Mouse (Mus musculus): Measurements from ENCODE around the gene Brca2. TPM values are rescaled to one million over a fixed set of nuclear protein-coding genes. Genes with fewer than 3 reads are reported as not detected.
"Not testable (repeated sequence)": the region's sequence is repeated elsewhere in the genome, so short reads cannot be mapped to it uniquely, and the experiment has no call there.

Gene Brca2
- polyA plus RNA-seq (2012), result 1.4 and 1.5 TPM in 2 replicates

GRCm38 (mm10) chr5:150521937-150522866, at the start of gene Brca2:
Brca2 (plus strand) TSS chr5:150522630.
- H3K27me3 ChIP-seq (ENCODE audit: control insufficient read depth), result peaks cover 4% of the 10 kb centered on the region
- H3K4me3 ChIP-seq (replicated peaks), result peak within 1 kb of the TSS; percentile 88
- TF ChIP-seq GATA1 (IDR thresholded peaks at IDR 0.05; ENCODE audit: low read length), result no peak
- no peak for TF ChIP-seq TAL1 (IDR thresholded peaks at IDR 0.05; ENCODE audit: low read length)
- H3K4me1 ChIP-seq (ENCODE audit: control insufficient read depth), result peaks cover 44% of the 10 kb centered on the region
- H3K9me3 ChIP-seq (ENCODE audit: control insufficient read depth, low read length), result peaks cover 8% of the 10 kb centered on the region
- H3K36me3 ChIP-seq (ENCODE audit: control insufficient read depth), result peaks cover 31% of the 10 kb centered on the region

GRCm38 (mm10) chr5:150477364-150477763, 45.1 kb upstream of the Brca2 start:
- no peaks in the 10 kb centered on the region for H3K9me3 ChIP-seq (ENCODE audit: control insufficient read depth, low read length)
- H3K4me1 ChIP-seq (ENCODE audit: control insufficient read depth), result no peaks in the 10 kb centered on the region
- no peaks in the 10 kb centered on the region for H3K27me3 ChIP-seq (ENCODE audit: control insufficient read depth)
- H3K4me3 ChIP-seq (replicated peaks), result no peak overlapping the region
- TF ChIP-seq GATA1 (IDR thresholded peaks at IDR 0.05; ENCODE audit: low read length) (no peak), TAL1 (IDR thresholded peaks at IDR 0.05; ENCODE audit: low read length) (no peak)
- no peaks in the 10 kb centered on the region for H3K36me3 ChIP-seq (ENCODE audit: control insufficient read depth)

GRCm38 (mm10) chr5:150478612-150479011, 43.8 kb upstream of the Brca2 start:
- no peaks in the 10 kb centered on the region for H3K9me3 ChIP-seq (ENCODE audit: control insufficient read depth, low read length)
- no peaks in the 10 kb centered on the region for H3K27me3 ChIP-seq (ENCODE audit: control insufficient read depth)
- no peaks in the 10 kb centered on the region for H3K36me3 ChIP-seq (ENCODE audit: control insufficient read depth)
- H3K4me3 ChIP-seq (replicated peaks), result no peak overlapping the region
- no peaks in the 10 kb centered on the region for H3K4me1 ChIP-seq (ENCODE audit: control insufficient read depth)
- no peak for TF ChIP-seq TAL1 (IDR thresholded peaks at IDR 0.05; ENCODE audit: low read length)
- TF ChIP-seq GATA1 (IDR thresholded peaks at IDR 0.05; ENCODE audit: low read length), result no peak

- Histone ChIP-seq H3K27me3 (ENCODE audit: control insufficient read depth) (no peaks in the 10 kb centered on the region), H3K4me1 (ENCODE audit: control insufficient read depth) (no peaks in the 10 kb centered on the region), H3K4me3 (replicated peaks) (no peak overlapping the region), H3K36me3 (ENCODE audit: control insufficient read depth) (no peaks in the 10 kb centered on the region), H3K9me3 (ENCODE audit: control insufficient read depth, low read length) (no peaks in the 10 kb centered on the region)
- TF ChIP-seq TAL1 (IDR thresholded peaks at IDR 0.05; ENCODE audit: low read length) (no peak), GATA1 (IDR thresholded peaks at IDR 0.05; ENCODE audit: low read length) (no peak)
Observed at GRCm38 (mm10) chr5:150485198-150485597, 37.2 kb upstream of the Brca2 start.

- H3K4me3 ChIP-seq (replicated peaks), result no peak overlapping the region
- H3K36me3 ChIP-seq (ENCODE audit: control insufficient read depth), result no peaks in the 10 kb centered on the region
- H3K9me3 ChIP-seq (ENCODE audit: control insufficient read depth, low read length), result no peaks in the 10 kb centered on the region
- TF ChIP-seq TAL1 (IDR thresholded peaks at IDR 0.05; ENCODE audit: low read length) (no peak), GATA1 (IDR thresholded peaks at IDR 0.05; ENCODE audit: low read length) (no peak)
- no peaks in the 10 kb centered on the region for H3K4me1 ChIP-seq (ENCODE audit: control insufficient read depth)
- H3K27me3 ChIP-seq (ENCODE audit: control insufficient read depth), result no peaks in the 10 kb centered on the region
Observed at GRCm38 (mm10) chr5:150490285-150490684, 32.1 kb upstream of the Brca2 start.

- Histone ChIP-seq H3K27me3 (ENCODE audit: control insufficient read depth) (no peaks in the 10 kb centered on the region), H3K36me3 (ENCODE audit: control insufficient read depth) (no peaks in the 10 kb centered on the region), H3K4me1 (ENCODE audit: control insufficient read depth) (no peaks in the 10 kb centered on the region), H3K9me3 (ENCODE audit: control insufficient read depth, low read length) (no peaks in the 10 kb centered on the region), H3K4me3 (replicated peaks) (no peak overlapping the region)
- no peak for TF ChIP-seq TAL1 (IDR thresholded peaks at IDR 0.05; ENCODE audit: low read length)
- TF ChIP-seq GATA1 (IDR thresholded peaks at IDR 0.05; ENCODE audit: low read length), result no peak
Observed at GRCm38 (mm10) chr5:150490821-150491220, 31.6 kb upstream of the Brca2 start.

DNA sequence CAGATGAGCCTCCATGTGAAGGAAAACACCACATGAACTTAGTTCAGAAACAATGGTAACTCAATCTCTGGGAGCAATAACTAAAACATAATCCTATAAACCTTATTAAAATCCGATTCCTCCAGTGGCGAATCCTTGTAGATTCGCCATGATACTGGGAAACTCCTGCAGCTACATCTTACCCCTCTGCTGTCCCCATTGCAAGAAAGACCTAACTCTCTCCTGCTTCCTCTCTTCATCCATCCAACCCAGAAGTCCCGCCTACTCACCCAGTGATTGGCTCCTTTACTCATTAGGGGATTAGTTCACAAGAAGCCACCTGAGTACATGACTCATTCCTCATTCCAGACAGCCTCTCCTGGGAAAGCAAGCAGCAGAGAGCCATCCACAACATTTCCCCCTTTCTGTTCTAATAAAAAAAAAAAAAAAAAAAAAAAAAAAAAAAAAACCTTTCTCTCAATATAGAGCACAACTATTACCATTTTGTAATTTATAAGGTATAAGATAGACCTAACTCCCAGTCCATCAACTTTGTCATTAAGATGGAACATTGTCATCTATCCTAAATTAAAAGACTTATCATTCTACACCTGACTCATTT, 30.8 kb upstream of the Brca2 start:
- H3K27me3 ChIP-seq (ENCODE audit: control insufficient read depth); H3K9me3 ChIP-seq (ENCODE audit: control insufficient read depth, low read length); H3K4me3 ChIP-seq (replicated peaks); H3K36me3 ChIP-seq (ENCODE audit: control insufficient read depth); H3K4me1 ChIP-seq (ENCODE audit: control insufficient read depth): not testable (repeated sequence)

DNA sequence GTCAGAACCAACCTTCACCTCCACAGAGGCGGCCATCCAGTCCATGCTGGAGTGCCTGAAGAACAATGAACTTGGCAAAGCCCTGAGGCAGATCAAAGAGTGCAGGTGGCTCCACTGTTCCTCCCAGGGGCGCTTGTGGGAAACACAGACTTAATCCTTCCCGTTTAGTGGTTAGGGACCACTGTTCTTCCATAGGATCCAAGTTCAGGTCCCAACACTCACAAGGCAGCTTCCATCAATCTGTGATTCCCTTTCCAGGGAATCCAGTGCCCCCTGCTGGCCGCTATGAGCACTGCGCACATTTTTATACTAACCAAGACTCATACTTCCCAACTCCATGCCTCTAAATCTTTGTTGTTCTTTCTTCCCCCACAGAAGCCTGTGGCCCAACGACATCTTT, 26.6 kb upstream of the Brca2 start:
- H3K4me3 ChIP-seq (replicated peaks), result no peak overlapping the region
- H3K36me3 ChIP-seq (ENCODE audit: control insufficient read depth), result no peaks in the 10 kb centered on the region
- TF ChIP-seq GATA1 (IDR thresholded peaks at IDR 0.05; ENCODE audit: low read length), result no peak
- no peak for TF ChIP-seq TAL1 (IDR thresholded peaks at IDR 0.05; ENCODE audit: low read length)
- H3K27me3 ChIP-seq (ENCODE audit: control insufficient read depth), result no peaks in the 10 kb centered on the region
- no peaks in the 10 kb centered on the region for H3K9me3 ChIP-seq (ENCODE audit: control insufficient read depth, low read length)
- H3K4me1 ChIP-seq (ENCODE audit: control insufficient read depth), result no peaks in the 10 kb centered on the region

DNA sequence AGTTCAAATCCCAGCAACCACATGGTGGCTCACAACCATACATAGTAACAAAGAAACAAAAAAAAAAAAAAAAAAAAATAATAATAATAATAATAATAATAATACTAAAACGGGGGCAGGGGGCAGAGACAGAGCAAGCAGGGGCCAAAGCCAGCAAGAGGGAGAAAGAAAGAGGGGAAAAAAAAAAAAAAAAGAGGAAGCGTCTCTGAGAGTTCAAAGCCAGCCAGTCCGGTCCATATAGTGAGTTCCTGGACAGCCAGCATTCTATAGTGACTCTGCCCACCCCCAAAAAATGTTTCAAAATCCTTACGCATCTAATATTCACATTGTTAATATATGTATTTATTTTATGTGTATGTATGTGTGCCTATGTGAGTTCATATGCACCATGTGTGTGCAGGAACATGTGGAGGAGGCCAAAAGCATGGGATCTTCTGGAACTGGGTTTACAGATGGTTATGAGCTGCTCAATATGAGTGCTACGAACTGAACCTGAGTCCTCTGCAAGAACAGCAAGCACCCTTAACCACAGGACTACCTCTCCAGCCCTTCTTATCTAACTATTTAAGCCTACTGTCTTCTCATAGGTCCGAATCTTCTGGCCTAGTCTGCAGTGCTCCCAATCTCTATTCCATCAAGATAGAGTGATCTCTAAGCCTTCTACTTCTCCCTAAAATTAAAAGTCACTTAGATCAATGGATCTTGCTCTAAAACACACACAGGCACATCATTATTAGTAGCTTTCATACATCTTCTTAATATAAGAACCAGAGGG, 11.8 kb upstream of the Brca2 start:
- no peak overlapping the region for H3K4me3 ChIP-seq (replicated peaks)
- no peak for TF ChIP-seq GATA1 (IDR thresholded peaks at IDR 0.05; ENCODE audit: low read length)
- TF ChIP-seq TAL1 (IDR thresholded peaks at IDR 0.05; ENCODE audit: low read length), result no peak
- H3K36me3 ChIP-seq (ENCODE audit: control insufficient read depth), result no peaks in the 10 kb centered on the region
- no peaks in the 10 kb centered on the region for H3K4me1 ChIP-seq (ENCODE audit: control insufficient read depth)
- peaks cover 4% of the 10 kb centered on the region for H3K9me3 ChIP-seq (ENCODE audit: control insufficient read depth, low read length)
- no peaks in the 10 kb centered on the region for H3K27me3 ChIP-seq (ENCODE audit: control insufficient read depth)

All from erythroblast, embryonic 14.5 days (primary cell).